Mouse (Mus musculus): ENCODE results near the gene 1700024G13Rik. TPM values are rescaled to one million over a fixed set of nuclear protein-coding genes. Genes with fewer than 3 reads are reported as not detected.
"Not testable (repeated sequence)": the region's sequence is repeated elsewhere in the genome, so short reads cannot be mapped to it uniquely, and the experiment has no call there.

The 1700024G13Rik gene
- not detected for total RNA-seq (2021)

GRCm38 (mm10) chr14:32388196-32388595 is at the start of gene 1700024G13Rik:
Gene 1700024G13Rik, minus strand, starts transcription at chr14:32388391.
- DNase-seq = peak; percentile 55 to 64
- intact Hi-C loops (cut with DNase I) = no loop called here

GRCm38 (mm10) chr14:32437352-32437793 is 49.2 kb upstream of the 1700024G13Rik start:
- intact Hi-C loops (cut with DNase I) = loop anchor here (10.0 kb wide), 1 partner anchor 57 kb away; no protein-coding TSS in a partner anchor
- peak in 1 of 2 experiments; percentile 1 for DNase-seq

- no peak for DNase-seq
- intact Hi-C loops (cut with DNase I) = no loop called here
Observed at GRCm38 (mm10) chr14:32429030-32429602, 40.9 kb upstream of the 1700024G13Rik start.

- intact Hi-C loops (cut with DNase I) = no loop called here
- no peak for DNase-seq
Observed at GRCm38 (mm10) chr14:32423946-32424345, 35.8 kb upstream of the 1700024G13Rik start.

GRCm38 (mm10) chr14:32418747-32419146 is 30.6 kb upstream of the 1700024G13Rik start:
- intact Hi-C loops (cut with DNase I) = no loop called here
- no peak for DNase-seq

DNA sequence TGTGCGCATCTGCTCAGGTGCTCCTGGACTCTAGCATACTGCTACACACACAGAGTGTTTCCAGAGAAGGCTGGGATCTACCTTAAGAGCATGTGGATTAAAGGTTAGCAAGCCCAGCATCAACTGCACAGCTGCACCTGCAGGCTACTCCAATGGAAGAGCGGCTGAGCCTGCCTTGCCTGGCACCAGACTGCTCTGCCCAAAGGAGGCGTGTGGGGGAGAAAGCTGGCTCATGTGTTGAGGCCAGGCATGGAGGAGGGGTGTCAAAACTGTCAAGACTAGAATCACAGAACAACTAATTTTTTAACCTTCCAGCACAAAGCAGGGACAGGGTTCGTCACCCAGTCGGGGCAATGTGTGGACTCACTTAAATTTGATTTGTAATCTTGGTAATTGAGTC is 23.9 kb upstream of the 1700024G13Rik start:
- DNase-seq = no peak
- intact Hi-C loops (cut with DNase I) = no loop called here

- no peak for DNase-seq
- intact Hi-C loops (cut with DNase I) = no loop called here
Observed at GRCm38 (mm10) chr14:32410084-32410483, 21.9 kb upstream of the 1700024G13Rik start.

DNA sequence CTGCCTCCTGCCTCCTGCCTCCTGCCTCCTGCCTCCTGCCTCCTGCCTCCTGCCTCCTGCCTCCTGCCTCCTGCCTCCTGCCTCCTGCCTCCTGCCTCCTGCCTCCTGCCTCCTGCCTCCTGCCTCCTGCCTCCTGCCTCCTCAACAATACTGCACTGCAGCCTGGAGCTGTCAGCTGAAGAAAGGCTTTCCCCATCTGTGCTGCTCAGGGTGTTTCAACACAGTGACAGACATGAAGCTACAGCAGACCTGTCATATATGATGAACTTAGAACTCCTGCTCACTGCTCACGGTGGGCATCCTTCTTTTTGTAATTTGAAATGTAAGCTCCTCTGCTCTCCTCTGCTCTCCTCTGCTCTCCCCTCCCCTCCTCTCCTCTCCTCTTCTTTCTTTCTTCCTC is 17.2 kb upstream of the 1700024G13Rik start:
- intact Hi-C loops (cut with DNase I); DNase-seq: not testable (repeated sequence)

DNA sequence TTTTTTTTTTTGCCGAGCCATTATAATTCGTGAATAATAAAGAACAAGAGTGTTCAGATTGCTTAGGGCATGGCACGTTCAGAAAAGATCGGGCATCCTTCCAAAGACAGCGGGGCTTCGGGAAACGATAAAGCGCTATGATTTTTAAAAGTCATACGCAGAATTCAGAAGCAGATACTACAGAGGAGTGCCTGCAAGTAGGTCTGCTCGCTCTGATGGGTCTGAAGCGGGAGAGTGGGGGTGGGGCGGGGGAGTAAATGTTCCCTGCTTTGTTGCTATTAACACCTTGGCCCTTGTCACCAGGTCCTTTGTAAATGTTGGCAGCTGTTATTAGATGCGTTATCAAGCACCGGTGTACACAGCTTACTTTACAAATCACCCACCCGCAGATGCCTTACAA is 6.6 kb downstream of the 1700024G13Rik start:
- DNase-seq = peak; percentile 10 to 22

GRCm38 (mm10) chr14:32381066-32381465 is 7.1 kb downstream of the 1700024G13Rik start:
- peak; percentile 6 to 10 for DNase-seq
- intact Hi-C loops (cut with DNase I) = no loop called here

More for the DNA sequence above, 6.6 kb downstream of the 1700024G13Rik start:
- intact Hi-C loops (cut with DNase I) = no loop called here

GRCm38 (mm10) chr14:32380099-32380480 is 8.1 kb downstream of the 1700024G13Rik start:
- no peak for DNase-seq
- intact Hi-C loops (cut with DNase I) = no loop called here

DNA sequence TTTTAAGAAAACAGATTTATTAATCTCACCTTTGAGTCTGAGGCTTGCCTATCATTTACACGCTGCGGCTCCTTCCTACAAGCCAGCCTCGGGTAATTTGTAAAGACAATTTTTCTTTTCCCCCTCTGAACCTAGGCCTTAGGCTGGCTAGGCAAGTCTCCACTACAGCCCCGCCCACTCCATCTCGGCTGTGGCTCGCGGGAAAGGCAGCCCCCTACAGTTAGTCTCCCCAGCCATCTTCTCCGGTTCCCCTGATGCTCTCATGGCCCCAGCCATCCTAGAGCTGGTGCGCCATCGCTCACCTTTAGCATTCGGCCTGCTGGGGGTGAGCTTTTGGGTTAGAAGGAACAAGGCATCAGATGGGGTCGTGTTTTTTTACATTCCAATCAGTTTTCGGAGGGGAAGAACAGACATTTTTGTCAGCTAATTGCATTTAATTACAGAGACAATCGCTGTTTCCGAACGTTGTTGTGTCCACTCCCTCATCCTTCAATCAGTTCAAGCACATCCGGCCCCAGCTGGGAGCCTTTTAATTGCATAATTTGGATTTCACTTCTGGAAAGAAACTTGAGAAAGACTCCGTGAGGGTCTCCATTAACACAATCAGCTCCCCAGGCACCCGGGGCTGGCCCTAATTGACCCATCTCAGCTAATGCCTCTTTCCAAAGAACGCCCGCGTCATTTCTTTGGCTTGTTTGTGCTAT is 8.6 kb downstream of the 1700024G13Rik start:
- intact Hi-C loops (cut with DNase I) = no loop called here
- no peak for DNase-seq

- intact Hi-C loops (cut with DNase I) = no loop called here
- DNase-seq = no peak
Observed at GRCm38 (mm10) chr14:32372510-32372909, 15.7 kb downstream of the 1700024G13Rik start.

GRCm38 (mm10) chr14:32369756-32370155 is 18.4 kb downstream of the 1700024G13Rik start:
- intact Hi-C loops (cut with DNase I) = no loop called here
- no peak for DNase-seq

DNA sequence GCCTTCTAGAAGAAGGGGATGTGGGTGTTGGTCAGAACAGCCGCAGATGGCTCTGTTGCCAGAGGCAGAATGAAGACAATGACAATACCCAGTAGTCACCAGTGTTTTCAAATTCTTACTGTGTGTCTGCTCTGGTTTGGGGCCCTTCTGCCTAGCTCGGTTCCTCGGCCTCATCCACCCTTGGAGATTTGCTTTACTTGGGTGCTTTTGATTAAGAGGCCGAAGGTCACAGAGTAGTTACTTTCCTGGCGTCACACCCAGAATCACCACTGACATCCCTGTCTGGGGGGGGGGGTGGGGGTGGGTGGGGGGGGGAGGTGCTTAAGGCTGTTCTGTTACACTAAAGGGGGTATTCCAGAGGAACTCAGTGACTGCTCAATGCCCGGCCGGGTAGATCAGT is 23.8 kb downstream of the 1700024G13Rik start:
- intact Hi-C loops (cut with DNase I) = no loop called here
- no peak for DNase-seq

GRCm38 (mm10) chr14:32351181-32351920 is 36.8 kb downstream of the 1700024G13Rik start:
- intact Hi-C loops (cut with DNase I) = not testable (repeated sequence)

DNA sequence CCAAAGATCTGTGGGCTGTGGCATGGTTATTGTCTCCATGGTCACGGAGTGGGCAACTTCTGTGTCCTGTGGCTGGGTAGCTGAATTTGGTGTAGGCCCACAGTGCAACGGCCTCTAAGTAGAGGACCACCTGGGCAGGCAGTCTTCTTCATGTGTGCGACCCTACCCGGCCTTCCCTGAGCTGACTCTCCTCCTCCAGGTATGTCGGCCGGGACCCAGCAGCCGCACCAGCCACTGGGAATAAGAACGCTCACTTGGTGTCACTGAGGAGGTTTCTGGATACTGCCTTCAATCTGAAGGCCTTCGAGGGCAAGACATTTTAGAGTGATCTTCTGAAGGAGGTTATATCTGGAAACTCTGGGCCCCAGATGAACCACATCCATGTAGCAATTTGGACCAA is 40.9 kb downstream of the 1700024G13Rik start:
- intact Hi-C loops (cut with DNase I) = no loop called here
- DNase-seq = no peak

More at GRCm38 (mm10) chr14:32351181-32351920, 36.8 kb downstream of the 1700024G13Rik start:
- not testable (repeated sequence) for DNase-seq

GRCm38 (mm10) chr14:32344694-32345093 is 43.5 kb downstream of the 1700024G13Rik start:
- DNase-seq = no peak
- intact Hi-C loops (cut with DNase I) = no loop called here

DNA sequence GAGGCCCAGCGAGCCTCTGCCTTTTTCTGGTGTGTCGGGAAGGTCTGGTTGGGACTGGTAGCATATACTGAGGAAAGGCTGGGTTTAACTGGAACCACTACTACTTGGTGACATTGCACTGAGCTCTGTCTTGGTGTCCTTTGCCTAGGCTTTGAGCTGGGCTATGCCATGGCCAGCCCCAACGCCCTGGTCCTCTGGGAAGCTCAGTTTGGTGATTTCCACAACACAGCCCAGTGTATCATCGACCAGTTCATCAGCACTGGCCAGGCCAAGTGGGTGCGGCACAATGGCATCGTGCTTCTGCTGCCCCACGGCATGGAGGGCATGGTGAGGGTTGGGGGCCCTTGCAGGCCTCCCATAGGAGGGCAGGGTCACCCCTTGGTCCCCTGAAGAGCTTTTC is 44.0 kb downstream of the 1700024G13Rik start:
- intact Hi-C loops (cut with DNase I) = no loop called here
- no peak for DNase-seq

DNA sequence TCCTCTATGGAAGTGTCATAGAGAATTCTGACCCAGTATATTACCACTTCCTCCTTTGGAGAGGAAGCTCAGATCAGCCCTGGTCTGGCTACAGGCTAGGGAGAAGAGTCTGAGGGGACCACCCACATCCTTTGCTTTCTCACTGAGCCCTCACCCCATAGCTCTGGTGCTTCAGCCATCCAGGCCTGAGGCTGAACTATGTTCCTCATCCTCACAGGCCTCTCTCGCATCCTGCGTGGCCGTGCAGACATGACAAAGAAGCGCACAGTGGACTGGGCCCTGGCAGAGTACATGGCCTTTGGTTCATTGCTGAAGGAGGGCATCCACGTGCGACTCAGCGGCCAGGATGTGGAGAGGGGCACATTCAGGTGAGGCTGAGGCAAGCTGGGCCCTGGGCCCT is 46.4 kb downstream of the 1700024G13Rik start:
- no peak for DNase-seq

GRCm38 (mm10) chr14:32336547-32336946 is 51.6 kb downstream of the 1700024G13Rik start:
- DNase-seq = peak in 1 of 2 experiments; percentile 2
- intact Hi-C loops (cut with DNase I) = no loop called here

More for the DNA sequence above, 46.4 kb downstream of the 1700024G13Rik start:
- intact Hi-C loops (cut with DNase I) = no loop called here

Data from heart, postnatal 10 days (tissue).